Mouse (Mus musculus): ENCODE data around the gene Ttf1. TPM values are rescaled to one million over a fixed set of nuclear protein-coding genes. Genes with fewer than 3 reads are reported as not detected.
"Not testable (repeated sequence)": the region's sequence is repeated elsewhere in the genome, so short reads cannot be mapped to it uniquely, and the experiment has no call there.

Gene Ttf1
- polyA plus RNA-seq, 1 experiment from 2014 or later, result 8.4 TPM

- WGBS (ENCODE audit: insufficient replicate concordance), result 84% methylated on average over 7 of the region's 7 CpGs
- H3K27me3 ChIP-seq (replicated peaks), result no peaks in the 10 kb centered on the region
- H3K9me3 ChIP-seq (replicated peaks), result no peaks in the 10 kb centered on the region
- ATAC-seq, result no peak
- no peak overlapping the region for H3K4me3 ChIP-seq
- H3K4me2 ChIP-seq, result no peak overlapping the region
- peaks cover 92% of the 10 kb centered on the region for H3K36me3 ChIP-seq
- no peak overlapping the region for H3K27ac ChIP-seq
- H3K9ac ChIP-seq, result no peak overlapping the region
- H3K4me1 ChIP-seq, result no peaks in the 10 kb centered on the region
These were observed 14.6 kb downstream of the Ttf1 start for GRCm38 (mm10) chr2:29074676-29075075.

- no peak overlapping the region for H3K4me3 ChIP-seq
- no peaks in the 10 kb centered on the region for H3K4me1 ChIP-seq
- H3K4me2 ChIP-seq, result no peak overlapping the region
- 84% methylated on average over 11 of the region's 11 CpGs for WGBS (ENCODE audit: insufficient replicate concordance)
- H3K27ac ChIP-seq, result no peak overlapping the region
- no peak overlapping the region for H3K9ac ChIP-seq
- ATAC-seq, result no peak
- no peaks in the 10 kb centered on the region for H3K27me3 ChIP-seq (replicated peaks)
- no peaks in the 10 kb centered on the region for H3K9me3 ChIP-seq (replicated peaks)
- peaks cover 92% of the 10 kb centered on the region for H3K36me3 ChIP-seq
These were observed 15.4 kb downstream of the Ttf1 start for GRCm38 (mm10) chr2:29075331-29076070.

DNA sequence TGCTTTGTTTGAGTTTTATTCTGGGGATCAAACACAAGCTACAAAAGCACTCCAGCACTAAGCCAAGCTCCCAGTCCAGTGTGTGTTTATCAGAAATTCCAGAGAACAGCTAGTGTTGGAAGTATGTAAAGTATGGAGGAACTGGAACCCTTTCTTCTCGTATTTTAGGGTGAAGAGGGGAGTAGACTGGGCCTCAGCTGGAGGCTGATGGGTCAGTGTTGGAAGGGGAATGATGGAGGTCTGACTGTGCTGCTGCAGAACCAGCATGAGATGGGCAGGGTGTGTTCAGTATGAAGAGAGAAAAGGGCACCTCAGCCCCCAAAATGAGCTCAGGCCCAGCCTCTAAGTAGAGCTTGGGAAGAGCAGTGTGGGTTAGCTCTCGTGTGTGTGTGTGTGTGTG lies 16.2 kb downstream of the Ttf1 start:
- Histone ChIP-seq H3K36me3 (peaks cover 92% of the 10 kb centered on the region), H3K9ac (no peak overlapping the region), H3K27ac (no peak overlapping the region), H3K4me3 (no peak overlapping the region), H3K27me3 (replicated peaks) (no peaks in the 10 kb centered on the region), H3K4me1 (no peaks in the 10 kb centered on the region), H3K4me2 (no peak overlapping the region), H3K9me3 (replicated peaks) (no peaks in the 10 kb centered on the region)
- ATAC-seq, result no peak
- 77% methylated on average over 2 of the region's 2 CpGs for WGBS (ENCODE audit: insufficient replicate concordance)

DNA sequence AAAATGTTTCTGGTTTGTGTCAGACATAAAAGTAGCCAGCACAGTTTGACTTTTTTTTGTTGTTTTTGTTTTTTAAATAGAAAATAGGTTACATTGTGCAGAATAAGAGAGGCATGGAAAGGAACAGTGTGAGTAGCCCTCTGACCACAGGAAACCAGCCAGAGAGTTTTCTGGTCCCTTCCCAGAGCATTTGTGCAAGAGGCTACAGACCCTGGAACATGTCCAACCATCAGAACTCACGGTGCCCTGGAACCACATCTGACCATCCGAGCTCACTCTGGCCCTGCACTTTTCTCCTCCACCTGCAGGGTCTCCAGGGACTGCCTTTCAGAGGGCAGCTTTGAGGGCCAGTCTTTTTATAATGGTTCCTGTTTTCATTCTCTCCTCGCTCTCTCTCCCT lies 21.9 kb downstream of the Ttf1 start:
- ATAC-seq, result no peak
- H3K27me3 ChIP-seq (replicated peaks), result no peaks in the 10 kb centered on the region
- no peak overlapping the region for H3K27ac ChIP-seq
- H3K4me3 ChIP-seq, result no peak overlapping the region
- H3K4me1 ChIP-seq, result no peaks in the 10 kb centered on the region
- WGBS (ENCODE audit: insufficient replicate concordance), result 69% methylated on average over 3 of the region's 3 CpGs
- no peak overlapping the region for H3K9ac ChIP-seq
- H3K9me3 ChIP-seq (replicated peaks), result no peaks in the 10 kb centered on the region
- peaks cover 92% of the 10 kb centered on the region for H3K36me3 ChIP-seq
- H3K4me2 ChIP-seq, result no peak overlapping the region

- Histone ChIP-seq H3K4me3 (no peak overlapping the region), H3K9me3 (replicated peaks) (no peaks in the 10 kb centered on the region), H3K4me1 (no peaks in the 10 kb centered on the region), H3K9ac (no peak overlapping the region), H3K27me3 (replicated peaks) (no peaks in the 10 kb centered on the region), H3K36me3 (peaks cover 67% of the 10 kb centered on the region), H3K4me2 (no peak overlapping the region), H3K27ac (no peak overlapping the region)
- no peak for ATAC-seq
- WGBS (ENCODE audit: insufficient replicate concordance), result 86% methylated on average over 7 of the region's 7 CpGs
These were observed 26.0 kb downstream of the Ttf1 start for GRCm38 (mm10) chr2:29086026-29086425.

- WGBS (ENCODE audit: insufficient replicate concordance), result 83% methylated on average over 6 of the region's 6 CpGs
- H3K27ac ChIP-seq, ATAC-seq: not testable (repeated sequence)
These were observed 29.2 kb downstream of the Ttf1 start for GRCm38 (mm10) chr2:29089276-29089675.

DNA sequence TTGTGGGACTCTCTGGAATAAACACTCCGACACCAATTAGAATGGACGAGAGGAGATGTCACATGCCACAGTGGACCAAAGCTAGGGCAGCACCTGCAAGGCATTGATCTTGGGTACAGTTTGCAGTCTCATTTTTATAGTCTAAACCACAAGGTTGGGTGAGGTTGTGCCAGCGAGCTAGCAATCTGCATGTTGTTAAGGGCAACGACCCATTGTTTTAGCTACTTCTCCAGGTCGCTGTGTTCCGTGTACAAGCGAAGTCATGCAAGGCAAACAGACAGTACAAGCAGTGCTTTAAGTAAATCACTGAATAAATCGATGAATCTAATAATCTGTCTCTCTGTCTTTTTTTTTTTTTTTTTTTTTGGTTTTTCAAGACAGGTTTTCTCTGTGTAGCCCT lies 35.6 kb downstream of the Ttf1 start:
- ATAC-seq, result no peak
- H3K9ac ChIP-seq, result no peak overlapping the region
- H3K9me3 ChIP-seq (replicated peaks), result no peaks in the 10 kb centered on the region
- no peaks in the 10 kb centered on the region for H3K27me3 ChIP-seq (replicated peaks)
- WGBS (ENCODE audit: insufficient replicate concordance), result 83% methylated on average over 8 of the region's 8 CpGs
- no peaks in the 10 kb centered on the region for H3K36me3 ChIP-seq
- H3K4me1 ChIP-seq, result 0 out of 2 replicates have a peak, but pooled peaks cover under 1% of the 10 kb centered on the region
- H3K27ac ChIP-seq, result no peak overlapping the region
- H3K4me2 ChIP-seq, result no peak overlapping the region
- H3K4me3 ChIP-seq, result no peak overlapping the region

More at GRCm38 (mm10) chr2:29089276-29089675, 29.2 kb downstream of the Ttf1 start:
- peaks cover 34% of the 10 kb centered on the region for H3K36me3 ChIP-seq
- H3K9me3 ChIP-seq (replicated peaks); H3K4me2 ChIP-seq; H3K4me3 ChIP-seq; H3K4me1 ChIP-seq; H3K9ac ChIP-seq; H3K27me3 ChIP-seq (replicated peaks): not testable (repeated sequence)

DNA sequence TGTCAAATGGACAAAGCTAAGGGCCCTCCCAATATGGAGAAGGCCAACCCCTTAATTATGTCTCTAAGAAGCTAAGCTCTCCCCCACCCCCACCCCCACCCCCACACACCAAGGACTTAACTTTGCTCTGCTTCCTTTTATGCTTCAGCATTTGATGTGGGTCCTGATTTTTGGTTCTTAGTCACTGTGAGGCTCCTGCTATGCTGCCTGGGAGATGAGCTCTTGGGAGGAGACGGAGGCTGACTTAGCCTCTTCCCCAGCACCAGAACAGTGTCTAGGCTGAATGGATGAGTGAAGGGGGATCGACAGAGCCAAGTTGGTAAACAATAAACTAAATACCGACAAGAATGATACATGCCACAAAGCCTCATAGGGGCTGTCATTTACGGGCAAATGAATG lies 36.7 kb downstream of the Ttf1 start:
- Histone ChIP-seq H3K9ac (no peak overlapping the region), H3K4me3 (no peak overlapping the region), H3K4me1 (peaks cover 3% of the 10 kb centered on the region; the same call in 1 of the 2 replicates), H3K27me3 (replicated peaks) (no peaks in the 10 kb centered on the region), H3K4me2 (no peak overlapping the region), H3K36me3 (no peaks in the 10 kb centered on the region), H3K9me3 (replicated peaks) (no peaks in the 10 kb centered on the region), H3K27ac (no peak overlapping the region)
- no peak for ATAC-seq
- 53% methylated on average over 4 of the region's 4 CpGs for WGBS (ENCODE audit: insufficient replicate concordance)

GRCm38 (mm10) chr2:29097465-29097864 lies 37.4 kb downstream of the Ttf1 start:
- no peaks in the 10 kb centered on the region for H3K27me3 ChIP-seq (replicated peaks)
- H3K4me3 ChIP-seq, result no peak overlapping the region
- no peak overlapping the region for H3K27ac ChIP-seq
- ATAC-seq, result no peak
- H3K4me1 ChIP-seq, result peaks cover 3% of the 10 kb centered on the region; the same call in 1 of the 2 replicates
- H3K36me3 ChIP-seq, result no peaks in the 10 kb centered on the region
- 60% methylated on average over 3 of the region's 3 CpGs for WGBS (ENCODE audit: insufficient replicate concordance)
- H3K9me3 ChIP-seq (replicated peaks), result no peaks in the 10 kb centered on the region
- H3K4me2 ChIP-seq, result no peak overlapping the region
- H3K9ac ChIP-seq, result no peak overlapping the region

DNA sequence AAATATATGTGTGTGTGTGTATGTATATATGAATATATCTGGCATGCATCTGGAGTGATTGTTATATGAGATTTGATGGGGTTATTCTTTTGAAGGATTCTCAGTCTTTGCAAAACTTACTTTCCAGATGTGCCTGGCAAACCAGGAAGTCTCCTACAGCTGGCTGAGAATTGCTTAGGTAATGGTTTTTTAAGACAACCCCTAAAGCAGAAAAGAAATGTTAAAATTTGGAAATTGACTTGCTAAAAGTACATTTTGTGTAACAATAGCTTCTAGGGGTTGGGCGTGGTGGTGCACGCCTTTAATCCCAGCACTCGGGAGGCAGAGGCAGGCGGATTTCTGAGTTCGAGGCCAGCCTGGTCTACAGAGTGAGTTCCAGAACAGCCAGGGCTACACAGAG lies 37.9 kb downstream of the Ttf1 start:
- ATAC-seq, result not testable (repeated sequence)
- WGBS (ENCODE audit: insufficient replicate concordance), result 77% methylated on average over 5 of the region's 5 CpGs

GRCm38 (mm10) chr2:29098786-29099185 lies 38.7 kb downstream of the Ttf1 start:
- H3K27ac ChIP-seq, result no peak overlapping the region
- H3K9ac ChIP-seq, result no peak overlapping the region
- no peak overlapping the region for H3K4me3 ChIP-seq
- H3K36me3 ChIP-seq, result no peaks in the 10 kb centered on the region
- WGBS (ENCODE audit: insufficient replicate concordance), result 68% methylated on average over 8 of the region's 8 CpGs
- no peak for ATAC-seq
- H3K9me3 ChIP-seq (replicated peaks), result no peaks in the 10 kb centered on the region
- no peaks in the 10 kb centered on the region for H3K27me3 ChIP-seq (replicated peaks)
- H3K4me2 ChIP-seq, result no peak overlapping the region
- peaks cover 3% of the 10 kb centered on the region; the same call in 1 of the 2 replicates for H3K4me1 ChIP-seq

More for the DNA sequence above, 37.9 kb downstream of the Ttf1 start:
- H3K9me3 ChIP-seq (replicated peaks); H3K4me2 ChIP-seq; H3K27me3 ChIP-seq (replicated peaks); H3K36me3 ChIP-seq; H3K27ac ChIP-seq; H3K4me1 ChIP-seq; H3K9ac ChIP-seq; H3K4me3 ChIP-seq: not testable (repeated sequence)

DNA sequence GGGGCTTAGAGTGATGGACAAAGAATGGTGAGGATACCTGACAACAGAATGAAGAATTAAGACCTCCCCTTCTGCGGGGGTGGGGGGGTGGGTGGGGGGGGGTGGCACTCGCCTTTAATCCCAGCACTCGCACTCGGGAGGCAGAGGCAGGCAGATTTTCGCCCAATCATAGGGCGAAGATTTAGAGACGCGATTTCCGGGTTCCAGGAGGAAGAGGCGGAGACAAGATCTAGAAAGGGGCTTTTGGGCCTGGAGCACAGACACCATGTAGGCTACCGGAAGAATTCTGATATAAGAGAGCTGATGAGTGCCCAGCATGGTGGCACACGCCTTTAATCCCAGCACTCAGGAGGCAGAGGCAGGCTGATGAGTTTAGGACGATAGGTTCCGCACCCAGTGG lies 39.6 kb downstream of the Ttf1 start:
- no peak overlapping the region for H3K27ac ChIP-seq
- no peaks in the 10 kb centered on the region for H3K27me3 ChIP-seq (replicated peaks)
- 76% methylated on average over 14 of the region's 14 CpGs for WGBS (ENCODE audit: insufficient replicate concordance)
- H3K9me3 ChIP-seq (replicated peaks), result no peaks in the 10 kb centered on the region
- no peaks in the 10 kb centered on the region for H3K36me3 ChIP-seq
- no peak overlapping the region for H3K9ac ChIP-seq
- ATAC-seq, result no peak
- H3K4me3 ChIP-seq, result no peak overlapping the region
- H3K4me2 ChIP-seq, result no peak overlapping the region
- H3K4me1 ChIP-seq, result peaks cover 3% of the 10 kb centered on the region; the same call in 1 of the 2 replicates

All from liver, embryonic 12.5 days (tissue).